Mouse (Mus musculus): ENCODE data around the gene Tmem232.
"Not testable (repeated sequence)": the region's sequence is repeated elsewhere in the genome, so short reads cannot be mapped to it uniquely, and the experiment has no call there.

Tmem232 gene

DNA sequence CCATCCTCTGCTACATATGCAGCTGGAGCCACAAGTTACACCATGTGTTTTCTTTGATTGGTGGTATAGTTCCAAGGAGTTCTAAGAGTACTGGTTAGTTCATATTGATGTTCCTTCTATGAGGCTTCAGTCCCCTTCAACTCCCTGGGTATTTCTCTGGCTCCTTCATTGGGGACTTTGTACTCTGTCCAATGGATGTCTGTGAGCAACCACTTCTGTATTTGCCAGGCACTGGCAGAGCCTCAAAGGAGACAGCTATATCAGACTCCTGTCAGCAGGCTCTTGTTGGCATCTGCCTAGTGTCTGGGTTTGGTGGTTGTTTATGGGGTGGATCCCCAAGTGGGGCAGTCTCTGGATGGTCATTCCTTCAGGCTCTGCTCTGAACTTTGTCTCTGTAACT is 8.2 kb downstream of the Tmem232 start:
- DNase-seq (ENCODE audit: low read depth, low spot score): not testable (repeated sequence)

DNA sequence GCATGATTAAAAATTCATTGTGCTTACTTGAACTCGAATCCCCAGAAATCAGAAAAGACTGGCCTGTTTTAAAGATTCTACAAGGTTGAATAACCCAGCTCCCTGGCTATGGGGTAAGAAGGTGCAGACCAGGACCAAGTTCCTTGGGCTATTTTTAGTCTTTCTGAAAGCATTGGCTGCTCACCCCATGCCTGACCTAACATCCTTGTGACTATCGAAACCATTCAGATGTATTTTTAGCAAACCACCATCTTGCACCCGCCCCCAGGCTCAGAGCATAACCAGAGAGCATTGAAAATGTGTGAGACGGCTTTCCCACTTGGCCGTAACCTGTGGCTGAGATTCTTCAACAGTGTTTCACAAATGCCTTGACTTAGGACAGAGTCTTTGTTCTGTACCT is 13.1 kb downstream of the Tmem232 start:
- DNase-seq (ENCODE audit: low read depth, low spot score): no peak

- DNase-seq (ENCODE audit: low read depth, low spot score): no peak
Observed at GRCm38 (mm10) chr17:65513517-65513916, 27.1 kb downstream of the Tmem232 start.

GRCm38 (mm10) chr17:65484654-65485053 is 55.9 kb downstream of the Tmem232 start:
- DNase-seq (ENCODE audit: low read depth, low spot score): no peak

DNA sequence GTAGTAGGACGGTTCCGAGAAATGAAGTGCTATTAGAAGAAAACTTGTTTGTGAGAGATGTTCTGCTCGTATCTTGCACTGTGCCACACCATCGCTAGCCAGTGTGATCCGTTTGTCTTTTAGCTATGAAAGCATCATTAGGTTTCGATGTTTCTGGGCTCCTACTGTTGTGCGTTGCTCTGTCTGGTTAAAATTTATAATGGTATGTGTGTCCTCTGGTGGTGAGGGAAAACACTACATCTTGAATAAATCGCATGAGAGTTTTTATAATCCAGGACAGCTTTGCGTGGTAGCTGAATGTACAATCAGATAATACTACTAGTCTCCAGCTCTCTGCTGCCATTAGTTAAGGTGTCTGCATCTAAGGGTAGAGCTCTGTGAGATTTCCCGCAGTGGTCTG is 63.8 kb downstream of the Tmem232 start:
- DNase-seq (ENCODE audit: low read depth, low spot score): no peak

GRCm38 (mm10) chr17:65450818-65451217 is 89.8 kb downstream of the Tmem232 start:
- no peak for DNase-seq (ENCODE audit: low read depth, low spot score)

- not testable (repeated sequence) for DNase-seq (ENCODE audit: low read depth, low spot score)
Observed at GRCm38 (mm10) chr17:65437906-65438305, 102.7 kb downstream of the Tmem232 start.

DNA sequence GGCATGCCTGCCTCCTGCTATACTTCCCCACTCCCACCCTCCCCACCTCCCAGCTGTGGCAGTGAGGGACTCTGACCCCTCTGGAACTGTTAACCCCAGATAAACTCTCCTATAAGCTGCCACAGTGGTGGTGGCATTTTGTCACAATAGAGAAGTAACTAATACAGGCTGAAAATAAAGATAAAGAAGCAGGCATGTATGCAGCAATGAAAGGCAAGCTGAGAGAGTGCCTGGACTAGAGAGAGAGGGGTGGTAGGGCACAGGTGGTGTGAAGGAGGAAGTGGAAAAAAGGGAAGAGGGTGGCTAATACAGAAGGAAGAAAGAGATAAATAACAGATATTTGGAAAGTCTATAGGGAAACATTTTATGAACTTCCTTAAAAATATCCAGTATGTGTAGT is 121.5 kb downstream of the Tmem232 start:
- DNase-seq (ENCODE audit: low read depth, low spot score): no peak

DNA sequence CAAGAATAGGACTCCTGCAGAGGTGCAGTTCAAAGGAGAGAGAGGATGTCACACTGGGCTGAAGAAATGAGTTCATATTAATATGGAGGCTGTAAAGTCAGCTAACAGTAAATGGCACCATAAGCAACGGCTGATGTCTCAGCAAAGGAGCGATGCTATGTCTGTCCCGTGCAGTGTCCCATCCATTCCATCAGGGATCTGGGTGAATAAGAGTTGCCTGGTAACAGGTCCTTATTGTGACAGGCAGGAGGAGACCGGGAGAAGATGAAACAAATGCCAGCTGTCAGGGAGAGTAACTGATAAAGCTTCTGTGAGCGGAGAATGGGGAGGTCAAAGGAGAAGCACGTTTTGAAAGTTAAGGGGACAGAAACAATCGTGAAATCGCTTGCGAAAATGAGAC is 135.3 kb downstream of the Tmem232 start:
- DNase-seq (ENCODE audit: low read depth, low spot score): no peak

GRCm38 (mm10) chr17:65400914-65401313 is 139.7 kb downstream of the Tmem232 start:
- no peak for DNase-seq (ENCODE audit: low read depth, low spot score)

- no peak for DNase-seq (ENCODE audit: low read depth, low spot score)
Observed at GRCm38 (mm10) chr17:65384411-65384962, 156.1 kb downstream of the Tmem232 start.

- no peak for DNase-seq (ENCODE audit: low read depth, low spot score)
Observed at GRCm38 (mm10) chr17:65370034-65370780, 170.4 kb downstream of the Tmem232 start.

GRCm38 (mm10) chr17:65365535-65366254 is 174.9 kb downstream of the Tmem232 start:
- no peak for DNase-seq (ENCODE audit: low read depth, low spot score)

DNA sequence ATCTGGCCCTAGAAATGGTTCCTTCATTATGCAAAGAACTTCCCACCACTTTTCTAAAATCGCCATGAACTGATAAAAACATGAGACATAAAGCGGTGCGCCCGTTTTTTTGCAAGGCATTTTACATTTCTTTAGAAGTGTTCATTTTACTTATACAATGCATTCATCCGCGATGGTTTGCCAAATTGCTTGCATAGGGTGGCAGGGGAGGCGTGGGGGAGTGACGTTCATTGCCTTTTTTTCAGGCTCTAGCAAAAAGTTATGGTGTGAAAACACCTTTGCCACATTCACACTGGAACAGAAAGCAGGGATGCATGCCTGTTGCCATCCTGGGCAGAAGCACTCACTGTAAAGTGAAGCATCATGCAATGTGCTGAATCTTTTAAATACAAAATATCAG is 188.7 kb downstream of the Tmem232 start:
- no peak for DNase-seq (ENCODE audit: low read depth, low spot score)

GRCm38 (mm10) chr17:65340016-65340415 is 200.6 kb downstream of the Tmem232 start:
- DNase-seq (ENCODE audit: low read depth, low spot score): no peak

- DNase-seq (ENCODE audit: low read depth, low spot score): no peak
Observed at GRCm38 (mm10) chr17:65330759-65331158, 209.8 kb downstream of the Tmem232 start.

- peak; percentile 11 for DNase-seq (ENCODE audit: low read depth, low spot score)
Observed at GRCm38 (mm10) chr17:65325249-65325648, 215.3 kb downstream of the Tmem232 start.

DNA sequence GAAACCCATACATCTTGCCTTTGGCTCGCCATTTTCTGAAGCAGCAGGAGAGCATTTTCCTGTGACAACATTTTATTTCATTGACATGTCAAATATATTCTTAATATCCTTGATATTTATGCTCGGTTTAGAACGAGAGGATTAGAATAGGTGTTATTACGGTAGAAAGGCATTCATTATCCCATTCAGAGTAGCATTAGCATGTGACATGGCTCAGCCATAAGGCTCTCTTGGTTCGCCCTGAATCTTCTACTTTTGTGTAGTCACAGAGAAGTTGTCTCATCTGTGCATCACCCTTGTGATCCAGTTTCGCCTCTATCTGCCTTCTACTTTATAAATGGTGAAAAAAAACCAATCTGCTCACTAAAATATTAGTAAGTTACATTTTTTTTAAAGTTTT is 220.0 kb downstream of the Tmem232 start:
- DNase-seq (ENCODE audit: low read depth, low spot score): no peak

DNA sequence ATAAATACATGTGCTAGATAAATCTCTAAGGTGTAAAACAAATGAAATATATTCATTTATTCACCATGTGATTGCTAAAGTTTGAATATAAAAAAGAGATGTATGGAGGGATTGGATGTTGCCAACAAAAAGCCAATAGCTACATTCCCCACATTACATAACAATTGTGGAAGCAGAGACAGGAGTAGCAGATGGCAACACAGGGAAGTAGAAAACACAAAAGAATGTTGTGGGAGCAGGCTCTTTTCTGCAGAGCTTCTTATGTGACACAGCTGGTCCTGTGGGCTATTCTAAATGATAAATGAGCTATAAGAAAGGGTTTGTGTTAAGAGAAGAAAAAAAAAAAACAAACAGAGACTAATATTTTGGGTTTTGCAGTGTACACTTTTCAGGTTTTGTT is 240.6 kb downstream of the Tmem232 start:
- DNase-seq (ENCODE audit: low read depth, low spot score): no peak

- DNase-seq (ENCODE audit: low read depth, low spot score): no peak
Observed at GRCm38 (mm10) chr17:65297831-65298230, 242.8 kb downstream of the Tmem232 start.

GRCm38 (mm10) chr17:65252160-65252559 is 288.4 kb downstream of the Tmem232 start:
- DNase-seq (ENCODE audit: low read depth, low spot score): no peak

DNA sequence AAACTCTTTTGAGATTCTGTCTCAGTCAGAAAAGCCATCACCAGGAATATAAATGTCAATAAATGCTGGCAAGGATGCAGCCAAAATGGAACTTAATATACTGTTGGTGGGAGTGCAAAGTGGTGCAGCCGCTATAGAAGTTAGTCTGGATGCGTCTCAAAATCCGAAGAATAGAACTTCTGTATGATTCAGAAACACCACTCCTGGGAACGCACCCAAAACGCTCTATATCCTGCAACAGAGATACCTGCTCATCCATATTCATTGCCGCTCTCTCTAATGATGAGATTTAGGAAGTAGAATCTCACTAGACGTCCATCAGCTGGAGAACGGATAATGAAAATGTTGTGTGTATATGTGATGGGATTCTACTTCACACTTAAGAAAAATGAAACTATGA is 290.3 kb downstream of the Tmem232 start:
- DNase-seq (ENCODE audit: low read depth, low spot score): no peak

DNA sequence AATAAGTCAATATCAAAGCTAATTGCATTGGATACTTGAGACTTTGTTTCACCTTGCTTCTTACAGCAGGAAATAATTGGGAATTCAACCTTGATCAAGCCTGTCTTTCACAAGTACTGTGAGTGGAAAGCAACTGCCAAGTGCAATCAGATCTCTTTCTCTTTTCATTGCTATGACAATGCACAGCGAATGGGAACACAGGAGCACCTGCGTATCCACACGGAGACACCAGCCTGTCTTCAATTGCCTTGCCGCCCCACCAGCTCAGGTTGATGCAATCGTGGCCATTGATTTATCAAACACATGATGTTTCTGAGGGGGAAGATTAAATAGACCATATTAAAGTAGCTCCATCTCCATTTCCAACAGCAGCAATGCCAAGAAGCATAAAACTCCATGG is 296.9 kb downstream of the Tmem232 start:
- no peak for DNase-seq (ENCODE audit: low read depth, low spot score)
